Mouse (Mus musculus) cortical plate, adult 2 months (tissue): ENCODE data around the gene L3mbtl4.

Experiments used
- CTCF ChIP-seq: fragments of 200-500 bp; IDR thresholded peaks from 2 replicates; pipeline ENCODE4 v1.5.1; 2011; ENCODE audit warnings: mild to moderate bottlenecking, control low read depth, low read length; ENCODE audit not compliant: insufficient read depth; ENCODE audit errors: extremely low read depth
- POLR2A ChIP-seq: fragments of 200-500 bp; IDR thresholded peaks from 2 replicates; pipeline ENCODE4 v1.6.1; 2011; ENCODE audit warnings: mild to moderate bottlenecking, low read length, control low read depth; ENCODE audit not compliant: insufficient read depth; ENCODE audit errors: extremely low read depth

DNA sequence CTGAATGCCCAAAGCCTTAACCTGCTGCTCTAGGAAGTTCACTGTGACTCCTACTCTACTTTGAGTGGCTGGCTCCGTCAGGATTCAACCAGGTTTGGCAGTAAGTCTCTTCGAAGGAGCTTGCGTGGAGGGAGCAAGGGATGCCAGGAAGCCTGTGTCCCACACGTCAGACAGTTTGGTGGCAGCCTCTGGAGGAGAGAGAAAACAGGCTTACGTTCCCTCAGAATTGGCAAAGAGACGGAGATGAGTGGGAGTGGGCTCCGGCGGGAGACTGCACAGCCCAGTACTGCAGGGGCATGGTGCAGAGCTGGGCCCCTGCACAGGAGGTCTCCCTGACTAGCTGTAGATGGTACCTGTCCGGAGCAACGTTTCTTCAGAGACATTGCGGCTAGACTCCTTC, 481.2 kb downstream of the L3mbtl4 start:
- TF ChIP-seq CTCF: no peak
- no peak for TF ChIP-seq POLR2A
